Mouse (Mus musculus) forebrain, embryonic 15.5 days (tissue): Measurements from ENCODE around the gene Rab6b. TPM values are rescaled to one million over a fixed set of nuclear protein-coding genes. Genes with fewer than 3 reads are reported as not detected.

Source experiments
- ATAC-seq: fragments of 200-750 bp; cut with Nextera tagmentation; replicated peaks from 2 replicates; pipeline ENCODE4 v1.8.0; 2017; ENCODE audit warnings: mild to moderate bottlenecking, moderate TSS enrichment, moderate library complexity
- H3K27ac ChIP-seq: fragments of 300-500 bp; sonication (generic); replicated peaks from 2 replicates; pipeline ENCODE4 v1.5.1; 2015; ENCODE audit warnings: mild to moderate bottlenecking, inconsistent platforms
- H3K27me3 ChIP-seq: fragments of 300-500 bp; sonication (generic); 2 replicates; pipeline ENCODE4 v1.6.1; 2015; ENCODE audit warnings: inconsistent platforms
- H3K36me3 ChIP-seq: fragments of 300-500 bp; sonication (generic); 2 replicates; pipeline ENCODE4 v1.6.1; 2015; ENCODE audit warnings: mild to moderate bottlenecking, inconsistent platforms
- H3K4me1 ChIP-seq: fragments of 300-500 bp; sonication (generic); 2 replicates; pipeline ENCODE4 v1.6.1; 2015; ENCODE audit warnings: inconsistent platforms
- H3K4me2 ChIP-seq: fragments of 300-500 bp; sonication (generic); replicated peaks from 2 replicates; pipeline ENCODE4 v1.6.1; 2015; ENCODE audit warnings: mild to moderate bottlenecking, inconsistent platforms
- H3K4me3 ChIP-seq: fragments of 300-500 bp; sonication (generic); 2 replicates; pipeline ENCODE4 v1.5.1; 2015; ENCODE audit warnings: mild to moderate bottlenecking, inconsistent platforms
- H3K9ac ChIP-seq: fragments of 300-500 bp; sonication (generic); replicated peaks from 2 replicates; pipeline ENCODE4 v1.6.1; 2015; ENCODE audit warnings: mild to moderate bottlenecking, inconsistent platforms
- H3K9me3 ChIP-seq: fragments of 300-500 bp; sonication (generic); 2 replicates; pipeline ENCODE4 v1.6.1; 2016; ENCODE audit warnings: inconsistent platforms
- WGBS: fragments of 180-500 bp; shearing (Covaris S2); methylation state at CpG from one replicate; pipeline ENCODE4 v1.1.7; 2015; ENCODE audit warnings: mixed read lengths; 5-methylcytosine and 5-hydroxymethylcytosine counted together
- polyA plus RNA-seq: library from polyadenylated mRNA; unstranded; fragments of >200 nt; fragmentation: Nextera tagmentation; extraction: Ambion mirVana; gene quantifications from 2 replicates; pipeline ENCODE4 v1.2.1, GENCODE M21; 2015

Rab6b gene
- polyA plus RNA-seq, 1 experiment from 2014 or later = 62.3 TPM

GRCm38 (mm10) chr9:103181886-103182285 lies 70.3 kb downstream of the Rab6b start:
- H3K9me3 ChIP-seq = no peaks in the 10 kb centered on the region
- no peak overlapping the region for H3K4me3 ChIP-seq
- no peak overlapping the region for H3K9ac ChIP-seq
- ATAC-seq = no peak
- no peak overlapping the region for H3K4me2 ChIP-seq
- H3K36me3 ChIP-seq = peaks cover 15% of the 10 kb centered on the region; the same call in 1 of the 2 replicates
- H3K27me3 ChIP-seq = no peaks in the 10 kb centered on the region
- WGBS = 84% methylated on average over 8 of the region's 8 CpGs
- peak overlapping the region; percentile 43; the same call in 1 of the 2 replicates for H3K27ac ChIP-seq
- H3K4me1 ChIP-seq = peaks cover 25% of the 10 kb centered on the region

GRCm38 (mm10) chr9:103184855-103185254 lies 73.3 kb downstream of the Rab6b start:
- no peak overlapping the region for H3K9ac ChIP-seq
- H3K36me3 ChIP-seq = peaks cover 30% of the 10 kb centered on the region
- H3K9me3 ChIP-seq = no peaks in the 10 kb centered on the region
- ATAC-seq = no peak
- H3K4me3 ChIP-seq = no peak overlapping the region
- WGBS = 63% methylated on average over 4 of the region's 4 CpGs
- no peaks in the 10 kb centered on the region for H3K27me3 ChIP-seq
- H3K27ac ChIP-seq = no peak overlapping the region
- peaks cover 24% of the 10 kb centered on the region for H3K4me1 ChIP-seq
- H3K4me2 ChIP-seq = no peak overlapping the region

- no peak overlapping the region for H3K4me2 ChIP-seq
- peaks cover 40% of the 10 kb centered on the region for H3K36me3 ChIP-seq
- H3K4me1 ChIP-seq = peaks cover 13% of the 10 kb centered on the region
- H3K27ac ChIP-seq = no peak overlapping the region
- 90% methylated on average over 8 of the region's 8 CpGs for WGBS
- H3K9ac ChIP-seq = no peak overlapping the region
- no peak overlapping the region for H3K4me3 ChIP-seq
- H3K9me3 ChIP-seq = no peaks in the 10 kb centered on the region
- H3K27me3 ChIP-seq = no peaks in the 10 kb centered on the region
- no peak for ATAC-seq
Measured at GRCm38 (mm10) chr9:103185946-103186345, 74.4 kb downstream of the Rab6b start.

GRCm38 (mm10) chr9:103186747-103187146 lies 75.2 kb downstream of the Rab6b start:
- Histone ChIP-seq H3K4me2 (no peak overlapping the region), H3K9me3 (no peaks in the 10 kb centered on the region), H3K27ac (0 out of 2 replicates have a peak overlapping the region, but pooled peaks have one; percentile 5), H3K36me3 (peaks cover 46% of the 10 kb centered on the region), H3K4me3 (no peak overlapping the region), H3K9ac (no peak overlapping the region), H3K27me3 (no peaks in the 10 kb centered on the region), H3K4me1 (peaks cover 8% of the 10 kb centered on the region)
- 67% methylated on average over 9 of the region's 9 CpGs for WGBS
- ATAC-seq = no peak

GRCm38 (mm10) chr9:103188416-103188815 lies 76.8 kb downstream of the Rab6b start:
- peaks cover 50% of the 10 kb centered on the region for H3K36me3 ChIP-seq
- 89% methylated on average over 4 of the region's 4 CpGs for WGBS

GRCm38 (mm10) chr9:103201561-103202260 lies 90.1 kb downstream of the Rab6b start, which contains the start of gene Srprb:
TSS of gene Srprb (minus strand) at chr9:103202137.
- under 1% methylated on average over 45 of the region's 45 CpGs for WGBS
- Histone ChIP-seq H3K4me3 (peak within 1 kb of the TSS; percentile 91), H3K4me1 (peaks cover 7% of the 10 kb centered on the region), H3K9me3 (no peaks in the 10 kb centered on the region), H3K27ac (peak within 1 kb of the TSS; percentile 82), H3K27me3 (no peaks in the 10 kb centered on the region), H3K9ac (peak within 1 kb of the TSS; percentile 78), H3K36me3 (peaks cover 15% of the 10 kb centered on the region), H3K4me2 (peak within 1 kb of the TSS; percentile 66)
- peak; percentile 99 for ATAC-seq

More at GRCm38 (mm10) chr9:103188416-103188815, 76.8 kb downstream of the Rab6b start:
- no peak overlapping the region for H3K9ac ChIP-seq
- no peaks in the 10 kb centered on the region for H3K27me3 ChIP-seq
- no peak overlapping the region for H3K27ac ChIP-seq
- peaks cover 4% of the 10 kb centered on the region for H3K4me1 ChIP-seq
- no peak for ATAC-seq
- no peaks in the 10 kb centered on the region for H3K9me3 ChIP-seq
- no peak overlapping the region for H3K4me3 ChIP-seq
- no peak overlapping the region for H3K4me2 ChIP-seq

- Histone ChIP-seq H3K27me3 (no peaks in the 10 kb centered on the region), H3K4me3 (no peak overlapping the region), H3K36me3 (no peaks in the 10 kb centered on the region), H3K9ac (no peak overlapping the region), H3K9me3 (no peaks in the 10 kb centered on the region), H3K4me1 (peaks cover 11% of the 10 kb centered on the region), H3K27ac (no peak overlapping the region), H3K4me2 (no peak overlapping the region)
- 85% methylated on average over 5 of the region's 5 CpGs for WGBS
- no peak for ATAC-seq
Measured at GRCm38 (mm10) chr9:103205786-103206185, 94.2 kb downstream of the Rab6b start.

- Histone ChIP-seq H3K9me3 (no peaks in the 10 kb centered on the region), H3K4me1 (0 out of 2 replicates have a peak, but pooled peaks cover 4% of the 10 kb centered on the region), H3K9ac (0 out of 2 replicates have a peak overlapping the region, but pooled peaks have one; percentile 32), H3K4me3 (peak overlapping the region; percentile 28), H3K27me3 (no peaks in the 10 kb centered on the region), H3K27ac (no peak overlapping the region), H3K4me2 (peak overlapping the region; percentile 51), H3K36me3 (no peaks in the 10 kb centered on the region)
- ATAC-seq = peak; percentile 86
- 9% methylated on average over 16 of the region's 16 CpGs for WGBS
Measured at GRCm38 (mm10) chr9:103207846-103208245, 96.3 kb downstream of the Rab6b start.

- no peaks in the 10 kb centered on the region for H3K27me3 ChIP-seq
- no peak overlapping the region for H3K4me3 ChIP-seq
- no peaks in the 10 kb centered on the region for H3K36me3 ChIP-seq
- no peak overlapping the region for H3K27ac ChIP-seq
- H3K9ac ChIP-seq = no peak overlapping the region
- WGBS = 42% methylated on average over 6 of the region's 6 CpGs
- ATAC-seq = no peak
- H3K4me2 ChIP-seq = no peak overlapping the region
- no peaks in the 10 kb centered on the region for H3K9me3 ChIP-seq
- 0 out of 2 replicates have a peak, but pooled peaks cover 8% of the 10 kb centered on the region for H3K4me1 ChIP-seq
Measured at GRCm38 (mm10) chr9:103208802-103209423, 97.3 kb downstream of the Rab6b start.

- no peak for ATAC-seq
- 76% methylated on average over 28 of the region's 28 CpGs for WGBS
- Histone ChIP-seq H3K4me3 (no peak overlapping the region), H3K4me2 (no peak overlapping the region), H3K9me3 (no peaks in the 10 kb centered on the region), H3K27ac (no peak overlapping the region), H3K27me3 (no peaks in the 10 kb centered on the region), H3K9ac (no peak overlapping the region), H3K36me3 (no peaks in the 10 kb centered on the region), H3K4me1 (0 out of 2 replicates have a peak, but pooled peaks cover 7% of the 10 kb centered on the region)
Measured at GRCm38 (mm10) chr9:103212654-103213420, 101.2 kb downstream of the Rab6b start.

- Histone ChIP-seq H3K27ac (no peak overlapping the region), H3K4me1 (0 out of 2 replicates have a peak, but pooled peaks cover 4% of the 10 kb centered on the region), H3K4me3 (no peak overlapping the region), H3K9ac (no peak overlapping the region), H3K36me3 (no peaks in the 10 kb centered on the region), H3K9me3 (no peaks in the 10 kb centered on the region), H3K27me3 (no peaks in the 10 kb centered on the region), H3K4me2 (no peak overlapping the region)
- no peak for ATAC-seq
- WGBS = 34% methylated on average over 2 of the region's 2 CpGs
Measured at GRCm38 (mm10) chr9:103213631-103214030, 102.0 kb downstream of the Rab6b start.

GRCm38 (mm10) chr9:103214281-103214680 lies 102.7 kb downstream of the Rab6b start:
- H3K4me2 ChIP-seq = no peak overlapping the region
- no peak overlapping the region for H3K9ac ChIP-seq
- H3K36me3 ChIP-seq = no peaks in the 10 kb centered on the region
- no peak overlapping the region for H3K4me3 ChIP-seq
- H3K4me1 ChIP-seq = 0 out of 2 replicates have a peak, but pooled peaks cover 4% of the 10 kb centered on the region
- no peaks in the 10 kb centered on the region for H3K9me3 ChIP-seq
- WGBS = 80% methylated on average over 6 of the region's 6 CpGs
- H3K27ac ChIP-seq = no peak overlapping the region
- no peak for ATAC-seq
- H3K27me3 ChIP-seq = no peaks in the 10 kb centered on the region
